Mouse (Mus musculus) cortical plate, adult 2 months (tissue): ENCODE results near the gene Ctrl.

Source experiments
- CTCF ChIP-seq: fragments of 200-500 bp; IDR thresholded peaks from 2 replicates; pipeline ENCODE4 v1.5.1; 2011; ENCODE audit warnings: mild to moderate bottlenecking, control low read depth, low read length; ENCODE audit not compliant: insufficient read depth; ENCODE audit errors: extremely low read depth
- POLR2A ChIP-seq: fragments of 200-500 bp; IDR thresholded peaks from 2 replicates; pipeline ENCODE4 v1.6.1; 2011; ENCODE audit warnings: mild to moderate bottlenecking, low read length, control low read depth; ENCODE audit not compliant: insufficient read depth; ENCODE audit errors: extremely low read depth

GRCm38 (mm10) chr8:105919390-105919789 is 14.3 kb downstream of the Ctrl start:
- TF ChIP-seq CTCF (no peak), POLR2A (no peak)
